Comparison of ENCODE assay signal across 24 mouse cellular contexts in genomic region chr8:50139876-50140275, GRCm38 (mm10).
DNase-seq lines count a peak whose midpoint lies in the region; ATAC-seq and TF ChIP-seq lines count a peak whose summit lies in the region.
"Had no signal": no experiment of that assay in that cellular context is flagged by ENCODE, and none has a peak within 500 bp of the region (broad histone marks: within the 10 kb centered on the region; RNA-seq: fewer than 3 reads in every experiment).

No protein-coding gene starts in this region.

- TF ChIP-seq CTCF in hindbrain, postnatal 0 days (IDR thresholded peaks at IDR 0.05; ENCODE audit: low read depth) = no peak
- TF ChIP-seq CTCF in forebrain, postnatal 0 days (IDR thresholded peaks at IDR 0.05; ENCODE audit: low read depth) = no peak

- no peaks in the 10 kb centered on the region for H3K27me3 ChIP-seq in hindbrain, postnatal 0 days (ENCODE audit: insufficient read depth, low read length)
- no peaks in the 10 kb centered on the region for H3K27me3 ChIP-seq in hindbrain, embryonic 12.5 days
- no peaks in the 10 kb centered on the region for H3K27me3 ChIP-seq in forebrain, postnatal 0 days (ENCODE audit: insufficient read depth, low read length)
- H3K27me3 ChIP-seq: embryonic facial prominence, embryonic 13.5 days; forebrain, embryonic 12.5 days; forebrain, embryonic 15.5 days had no signal

- ATAC-seq in hindbrain, postnatal 0 days = no peak
- no peak for ATAC-seq in hindbrain, embryonic 12.5 days (ENCODE audit: low FRiP score)
- ATAC-seq in forebrain, postnatal 0 days = no peak
- ATAC-seq: activated CD4-positive, CD25-positive, alpha-beta regulatory T cell, adult 4 months; forebrain, embryonic 15.5 days; intestine, postnatal 0 days had no signal

- H3K27ac ChIP-seq in hindbrain, postnatal 0 days = no peak overlapping the region
- no peak overlapping the region for H3K27ac ChIP-seq in hindbrain, embryonic 12.5 days
- H3K27ac ChIP-seq in forebrain, postnatal 0 days (ENCODE audit: low read depth, low read length) = no peak overlapping the region
- H3K27ac ChIP-seq: embryonic facial prominence, embryonic 10.5 days; embryonic facial prominence, embryonic 13.5 days; forebrain, embryonic 12.5 days; forebrain, embryonic 15.5 days; hindbrain, embryonic 10.5 days; hindbrain, embryonic 14.5 days had no signal

- WGBS in hindbrain, postnatal 0 days = 62% methylated on average over 3 of the region's 3 CpGs
- WGBS in hindbrain, embryonic 12.5 days = 91% methylated on average over 3 of the region's 3 CpGs
- WGBS in forebrain, postnatal 0 days = 78% methylated on average over 3 of the region's 3 CpGs

- no peaks in the 10 kb centered on the region for H3K9me3 ChIP-seq in hindbrain, postnatal 0 days (ENCODE audit: low read length)
- H3K9me3 ChIP-seq in hindbrain, embryonic 12.5 days (replicated peaks) = no peaks in the 10 kb centered on the region
- no peaks in the 10 kb centered on the region for H3K9me3 ChIP-seq in forebrain, postnatal 0 days (ENCODE audit: low read length)
- H3K9me3 ChIP-seq: embryonic facial prominence, embryonic 10.5 days; embryonic facial prominence, embryonic 13.5 days; forebrain, embryonic 12.5 days; forebrain, embryonic 15.5 days; hindbrain, embryonic 10.5 days had no signal

- H3K4me3 ChIP-seq in hindbrain, postnatal 0 days (ENCODE audit: low read length) = no peak overlapping the region
- no peak overlapping the region for H3K4me3 ChIP-seq in hindbrain, embryonic 12.5 days
- no peak overlapping the region for H3K4me3 ChIP-seq in forebrain, postnatal 0 days (ENCODE audit: low read depth, low read length)
- H3K4me3 ChIP-seq: embryonic facial prominence, embryonic 10.5 days; embryonic facial prominence, embryonic 13.5 days; erythroblast, embryonic 14.5 days; forebrain, embryonic 12.5 days; forebrain, embryonic 15.5 days; hindbrain, embryonic 10.5 days had no signal

- H3K9ac ChIP-seq in hindbrain, postnatal 0 days (replicated peaks; ENCODE audit: low read length) = no peak overlapping the region
- no peak overlapping the region for H3K9ac ChIP-seq in hindbrain, embryonic 12.5 days
- H3K9ac ChIP-seq in forebrain, postnatal 0 days = no peak overlapping the region
- H3K9ac ChIP-seq: embryonic facial prominence, embryonic 13.5 days; forebrain, embryonic 12.5 days; forebrain, embryonic 15.5 days; hindbrain, embryonic 14.5 days had no signal

- DNase-seq in adrenal gland, adult (ENCODE audit: inconsistent age in 2 of 2, low spot score in 1 of 2) = peak; percentile 15 to 85
- no peak for DNase-seq in adrenal gland, postnatal 4 days (ENCODE audit: low spot score in 2 of 2)
- peak; percentile 13 for DNase-seq in hindbrain, postnatal 0 days (ENCODE audit: low spot score)
- DNase-seq in adrenal gland, postnatal 14 days = peak; percentile 22
- DNase-seq in urinary bladder, postnatal 25 days (ENCODE audit: low spot score) = no peak
- no peak for DNase-seq in forebrain, postnatal 0 days
- DNase-seq: cerebellum, adult 11-12 months; cerebellum, adult 8-10 months; cerebellum, postnatal 36 days; embryo, embryonic 11 days; gastrocnemius, postnatal 10 days; gastrocnemius, postnatal 36 days; heart, postnatal 36 days had no signal

- no peak overlapping the region for H3K4me2 ChIP-seq in hindbrain, postnatal 0 days (ENCODE audit: low read depth, low read length)
- no peak overlapping the region for H3K4me2 ChIP-seq in hindbrain, embryonic 12.5 days (replicated peaks)
- no peak overlapping the region for H3K4me2 ChIP-seq in forebrain, postnatal 0 days (ENCODE audit: low read depth)
- H3K4me2 ChIP-seq: embryonic facial prominence, embryonic 13.5 days; forebrain, embryonic 12.5 days; forebrain, embryonic 15.5 days; heart, embryonic 11.5 days; hindbrain, embryonic 14.5 days had no signal

- H3K36me3 ChIP-seq in hindbrain, postnatal 0 days (ENCODE audit: insufficient read depth, low read length) = no peaks in the 10 kb centered on the region
- H3K36me3 ChIP-seq in hindbrain, embryonic 12.5 days = no peaks in the 10 kb centered on the region
- no peaks in the 10 kb centered on the region for H3K36me3 ChIP-seq in forebrain, postnatal 0 days (ENCODE audit: insufficient read depth)
- H3K36me3 ChIP-seq: embryonic facial prominence, embryonic 10.5 days; embryonic facial prominence, embryonic 13.5 days; forebrain, embryonic 12.5 days; forebrain, embryonic 15.5 days; hindbrain, embryonic 10.5 days had no signal

- no peaks in the 10 kb centered on the region for H3K4me1 ChIP-seq in hindbrain, postnatal 0 days (ENCODE audit: insufficient read depth, low read length)
- H3K4me1 ChIP-seq in hindbrain, embryonic 12.5 days = no peaks in the 10 kb centered on the region
- no peaks in the 10 kb centered on the region for H3K4me1 ChIP-seq in forebrain, postnatal 0 days (ENCODE audit: insufficient read depth)
- H3K4me1 ChIP-seq: embryonic facial prominence, embryonic 10.5 days; embryonic facial prominence, embryonic 13.5 days; forebrain, embryonic 12.5 days; forebrain, embryonic 15.5 days; hindbrain, embryonic 10.5 days had no signal

Comparison
In these comparisons a context has a peak if more than half of its experiments do, and no peak if none do; other contexts are left out.
1. DNase-seq: peak in adrenal gland, adult (2 of 2), hindbrain, postnatal 0 days (single experiment) and adrenal gland, postnatal 14 days (single experiment); none in adrenal gland, postnatal 4 days (0 of 2), urinary bladder, postnatal 25 days (single experiment) and forebrain, postnatal 0 days (single experiment).